Mouse (Mus musculus) midbrain, embryonic 11.5 days (tissue): ENCODE measurements at regions not wholly inside any gene's neighbourhood (a gene's known extent, or its start where the extent isn't known, plus 50 kb on each side); places are given as distances from the start of the nearest gene placed in this dataset.
A peak's percentile ranks its signal among the peaks of the same experiment; 100 is the strongest.

Source experiments
- ATAC-seq: fragments of 200-750 bp; cut with Nextera tagmentation; 2 replicates; pipeline ENCODE4 v1.8.0; 2017; ENCODE audit warnings: moderate TSS enrichment, moderate library complexity; ENCODE audit not compliant: low FRiP score
- DNase-seq: peaks from one replicate; pipeline ENCODE4 v3.0.0; 2015; ENCODE audit warnings: low spot score; ENCODE audit errors: missing footprints
- H3K27ac ChIP-seq: fragments of 300-500 bp; sonication (generic); 2 replicates; pipeline ENCODE4 v1.5.1; 2014; ENCODE audit warnings: low read depth, low read length
- H3K27me3 ChIP-seq: fragments of 300-500 bp; sonication (generic); 2 replicates; pipeline ENCODE4 v1.6.1; 2014; ENCODE audit warnings: mild to moderate bottlenecking, low read length, moderate library complexity, mixed read lengths; ENCODE audit not compliant: control insufficient read depth, insufficient read depth
- H3K36me3 ChIP-seq: fragments of 300-500 bp; sonication (generic); 2 replicates; pipeline ENCODE4 v1.6.1; 2014; ENCODE audit warnings: mild to moderate bottlenecking, low read length, moderate library complexity, mixed read lengths; ENCODE audit not compliant: control insufficient read depth, insufficient read depth
- H3K4me1 ChIP-seq: fragments of 300-500 bp; sonication (generic); 2 replicates; pipeline ENCODE4 v1.6.1; 2014; ENCODE audit warnings: low read length; ENCODE audit not compliant: control insufficient read depth, insufficient read depth
- H3K4me2 ChIP-seq: fragments of 300-500 bp; sonication (generic); 2 replicates; pipeline ENCODE4 v1.6.1; 2014; ENCODE audit warnings: mild to moderate bottlenecking, moderate library complexity
- H3K4me3 ChIP-seq: fragments of 300-500 bp; sonication (generic); 2 replicates; pipeline ENCODE4 v1.5.1; 2014; ENCODE audit warnings: low read depth, low read length
- H3K9ac ChIP-seq: fragments of 300-500 bp; sonication (generic); 2 replicates; pipeline ENCODE4 v1.6.1; 2014; ENCODE audit warnings: low read length
- H3K9me3 ChIP-seq: fragments of 300-500 bp; sonication (generic); 2 replicates; pipeline ENCODE4 v1.6.1; 2016; ENCODE audit warnings: low read length; ENCODE audit not compliant: control insufficient read depth
- WGBS: fragments of 180-500 bp; shearing (Covaris S2); extraction: QIAGEN DNeasy Blood & Tissue Kit; methylation state at CpG from one replicate; pipeline ENCODE4 v1.1.7; 2014; 5-methylcytosine and 5-hydroxymethylcytosine counted together

DNA sequence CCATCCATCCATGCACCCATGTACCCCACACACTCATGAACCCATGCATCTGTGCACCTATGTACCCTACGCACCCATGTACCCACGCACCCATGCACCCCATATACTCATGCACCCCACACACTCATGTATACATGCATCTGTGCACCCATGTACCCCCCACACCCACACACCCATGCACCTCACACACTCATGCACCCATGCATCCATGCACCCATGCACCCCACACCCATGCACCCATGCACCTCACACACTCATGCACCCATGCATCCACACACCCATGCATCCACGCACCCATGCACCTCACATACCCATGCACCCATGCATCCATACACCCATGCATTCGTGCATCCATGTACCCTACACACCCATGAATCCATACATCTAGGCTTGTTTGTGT, 63.6 kb downstream of the 4930564D02Rik start:
- ATAC-seq (no peak), DNase-seq (no peak)
- no peak overlapping the region for H3K4me3 ChIP-seq
- H3K27ac ChIP-seq = no peak overlapping the region
- H3K9me3 ChIP-seq = no peaks in the 10 kb centered on the region
- H3K9ac ChIP-seq = no peak overlapping the region
- WGBS = 91% methylated on average over 4 of the region's 4 CpGs
- no peaks in the 10 kb centered on the region for H3K27me3 ChIP-seq
- no peaks in the 10 kb centered on the region for H3K36me3 ChIP-seq
- H3K4me1 ChIP-seq = 0 out of 2 replicates have a peak, but pooled peaks cover 2% of the 10 kb centered on the region
- H3K4me2 ChIP-seq = no peak overlapping the region

DNA sequence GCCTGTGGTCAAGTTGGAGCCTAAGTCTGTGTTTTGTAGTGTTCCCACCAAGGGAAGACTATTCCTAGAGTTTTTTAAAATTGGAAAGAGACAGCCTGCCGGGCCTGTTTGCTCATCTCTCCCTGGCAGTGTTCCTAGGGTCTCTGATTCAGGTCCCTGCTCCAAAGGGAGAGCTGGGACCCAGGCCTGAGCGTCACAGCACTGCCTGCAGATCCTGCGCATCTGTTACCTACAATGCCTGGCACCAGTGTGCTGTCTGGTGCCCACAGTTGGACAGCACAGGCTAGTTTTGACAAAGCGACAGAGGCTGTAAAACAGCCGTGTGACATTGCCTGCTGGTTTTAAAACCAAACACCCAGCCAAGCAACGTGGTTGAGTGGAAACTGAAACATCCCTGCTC, 64.4 kb downstream of the 4930564D02Rik start:
- Histone ChIP-seq H3K4me2 (no peak overlapping the region), H3K4me3 (no peak overlapping the region), H3K27ac (no peak overlapping the region), H3K4me1 (0 out of 2 replicates have a peak, but pooled peaks cover 2% of the 10 kb centered on the region), H3K9ac (no peak overlapping the region), H3K9me3 (no peaks in the 10 kb centered on the region), H3K36me3 (no peaks in the 10 kb centered on the region), H3K27me3 (no peaks in the 10 kb centered on the region)
- WGBS = 83% methylated on average over 6 of the region's 6 CpGs
- DNase-seq (no peak), ATAC-seq (no peak)

DNA sequence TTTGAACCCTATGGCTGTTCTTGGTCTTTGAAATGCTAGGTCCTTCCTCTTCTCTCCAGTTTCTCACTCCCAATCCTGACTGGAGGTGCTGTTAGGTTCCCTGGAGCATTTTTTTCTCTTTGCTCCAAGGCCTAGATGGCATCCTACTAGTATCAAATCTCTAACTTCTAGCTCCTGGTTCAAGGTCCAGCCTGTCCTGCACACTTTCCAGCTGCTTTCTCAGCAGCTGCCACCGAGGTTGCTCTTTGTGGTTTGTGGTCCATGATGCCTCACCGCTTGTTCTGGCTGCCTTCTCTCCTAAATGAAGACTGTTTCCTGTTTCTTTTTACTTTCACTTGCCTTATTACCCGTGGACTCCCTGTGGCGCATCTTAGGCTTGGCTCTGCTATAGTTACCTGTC, 66.4 kb downstream of the 4930564D02Rik start:
- Histone ChIP-seq H3K9ac (no peak overlapping the region), H3K9me3 (no peaks in the 10 kb centered on the region), H3K4me1 (no peaks in the 10 kb centered on the region), H3K36me3 (no peaks in the 10 kb centered on the region), H3K4me2 (no peak overlapping the region), H3K27me3 (no peaks in the 10 kb centered on the region), H3K4me3 (no peak overlapping the region), H3K27ac (no peak overlapping the region)
- ATAC-seq = no peak
- no peak for DNase-seq
- WGBS = 91% methylated on average over 4 of the region's 4 CpGs

DNA sequence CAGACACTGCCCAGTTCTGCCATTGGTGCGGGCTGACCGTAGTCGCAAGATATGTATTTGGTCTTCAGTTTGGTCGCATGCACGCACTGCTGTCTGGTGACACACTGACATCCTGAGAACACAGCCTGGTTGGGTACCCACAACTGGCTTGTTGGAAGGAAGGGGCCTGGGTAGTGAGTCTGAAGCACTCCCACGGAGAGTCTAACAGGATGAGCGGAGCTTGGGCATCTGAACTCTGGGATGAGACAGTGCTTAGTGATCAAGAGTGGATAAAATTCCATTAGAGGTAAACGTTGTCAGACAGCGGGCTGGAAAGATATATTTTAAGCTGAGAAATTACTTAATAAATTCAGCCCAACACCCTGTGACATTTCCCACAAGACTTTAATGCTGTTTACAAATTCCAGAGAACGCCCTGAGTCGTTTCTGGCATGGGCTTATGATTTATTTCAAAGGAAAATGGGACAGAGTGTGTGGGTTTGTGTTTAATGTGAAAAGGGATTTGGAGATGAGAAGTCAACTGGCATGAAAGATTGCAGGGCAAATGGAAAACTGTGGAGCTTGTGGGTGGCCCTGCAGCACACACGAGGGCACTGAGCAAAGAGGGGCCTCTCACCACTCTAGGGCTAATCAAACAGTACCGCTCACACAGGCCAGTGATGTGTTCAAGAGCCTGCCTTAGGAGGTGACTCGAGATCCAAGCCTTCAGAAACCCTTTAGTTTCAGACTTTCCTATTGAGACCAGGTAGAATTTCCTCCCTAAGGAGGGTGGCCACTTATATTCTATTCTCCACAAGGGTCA, 74.7 kb downstream of the 4930564D02Rik start:
- H3K4me1 ChIP-seq = no peaks in the 10 kb centered on the region
- no peak overlapping the region for H3K27ac ChIP-seq
- H3K4me3 ChIP-seq = no peak overlapping the region
- H3K9me3 ChIP-seq = no peaks in the 10 kb centered on the region
- H3K27me3 ChIP-seq = no peaks in the 10 kb centered on the region
- ATAC-seq (no peak), DNase-seq (no peak)
- no peak overlapping the region for H3K4me2 ChIP-seq
- no peaks in the 10 kb centered on the region for H3K36me3 ChIP-seq
- 89% methylated on average over 14 of the region's 14 CpGs for WGBS
- H3K9ac ChIP-seq = no peak overlapping the region

DNA sequence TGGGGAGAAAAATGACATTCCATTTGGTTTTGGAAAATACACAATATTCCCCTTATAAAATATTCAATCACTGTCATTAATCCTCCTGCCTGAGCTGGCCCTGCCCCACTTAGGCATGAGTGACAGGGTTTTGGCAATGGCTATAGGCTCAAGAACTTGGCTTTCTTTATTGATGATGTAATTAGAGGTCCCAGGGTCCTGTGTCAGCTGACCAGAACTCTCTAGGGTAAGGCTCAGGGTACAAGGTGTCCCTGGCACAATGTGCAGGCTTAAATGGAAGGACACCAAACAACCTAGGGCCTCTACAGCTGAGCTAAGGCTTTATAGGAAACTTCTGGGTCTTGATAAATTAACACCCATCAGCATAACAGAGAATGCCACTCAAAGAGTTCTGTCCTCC, 76.0 kb downstream of the 4930564D02Rik start:
- Histone ChIP-seq H3K4me2 (no peak overlapping the region), H3K27me3 (no peaks in the 10 kb centered on the region), H3K36me3 (no peaks in the 10 kb centered on the region), H3K9ac (no peak overlapping the region), H3K27ac (no peak overlapping the region), H3K9me3 (no peaks in the 10 kb centered on the region), H3K4me3 (no peak overlapping the region), H3K4me1 (no peaks in the 10 kb centered on the region)
- DNase-seq (no peak), ATAC-seq (no peak)

DNA sequence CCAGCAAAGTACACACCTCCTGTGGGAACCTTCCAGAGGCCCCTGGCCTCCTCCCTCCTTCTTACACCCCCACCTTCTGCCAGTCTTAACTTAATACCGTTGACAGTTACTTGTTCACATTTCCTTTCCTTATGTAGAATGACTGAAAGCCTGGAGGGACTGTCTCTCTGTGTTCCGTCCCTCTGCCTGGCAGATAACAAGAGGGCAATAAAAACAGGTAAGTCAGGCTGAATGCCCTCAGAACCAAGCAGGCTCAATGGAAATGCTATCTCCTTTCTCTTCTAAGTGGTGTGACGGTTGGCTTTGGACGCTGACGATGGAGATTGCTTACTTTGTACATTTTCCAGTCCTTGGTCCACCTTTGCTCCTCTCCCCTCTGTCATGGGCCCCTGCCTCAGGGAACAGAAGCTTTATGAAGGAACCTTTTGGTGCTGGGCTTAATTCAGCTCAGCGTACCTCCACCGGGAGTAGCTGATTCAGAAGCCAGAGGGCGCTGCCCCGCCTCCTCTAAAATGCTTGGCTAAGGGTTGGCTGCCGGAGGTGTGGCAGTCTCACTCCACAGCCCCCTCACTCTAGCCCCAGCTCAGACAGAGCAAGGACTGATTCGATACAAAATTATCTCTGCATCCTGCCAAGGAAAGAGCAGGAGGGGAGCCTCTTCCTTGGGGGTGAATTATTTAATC, 85.0 kb downstream of the 4930564D02Rik start:
- no peaks in the 10 kb centered on the region for H3K27me3 ChIP-seq
- no peaks in the 10 kb centered on the region for H3K36me3 ChIP-seq
- no peak overlapping the region for H3K4me2 ChIP-seq
- WGBS = 23% methylated on average over 11 of the region's 11 CpGs
- no peak overlapping the region for H3K4me3 ChIP-seq
- ATAC-seq = peak; percentile 65; the same call in 1 of the 2 replicates
- H3K4me1 ChIP-seq = no peaks in the 10 kb centered on the region
- H3K9ac ChIP-seq = no peak overlapping the region
- H3K9me3 ChIP-seq = no peaks in the 10 kb centered on the region
- H3K27ac ChIP-seq = no peak overlapping the region
- DNase-seq = peak; percentile 87

GRCm38 (mm10) chr3:105152158-105152541, 85.5 kb downstream of the 4930564D02Rik start:
- Histone ChIP-seq H3K4me2 (no peak overlapping the region), H3K27ac (no peak overlapping the region), H3K9me3 (no peaks in the 10 kb centered on the region), H3K27me3 (no peaks in the 10 kb centered on the region), H3K9ac (no peak overlapping the region), H3K4me3 (no peak overlapping the region), H3K36me3 (no peaks in the 10 kb centered on the region), H3K4me1 (no peaks in the 10 kb centered on the region)
- 5% methylated on average over 1 of the region's 1 CpGs for WGBS
- ATAC-seq (no peak), DNase-seq (no peak)

- no peak overlapping the region for H3K9ac ChIP-seq
- H3K9me3 ChIP-seq = no peaks in the 10 kb centered on the region
- no peak overlapping the region for H3K4me2 ChIP-seq
- 90% methylated on average over 2 of the region's 2 CpGs for WGBS
- no peaks in the 10 kb centered on the region for H3K36me3 ChIP-seq
- H3K27ac ChIP-seq = no peak overlapping the region
- H3K27me3 ChIP-seq = no peaks in the 10 kb centered on the region
- no peak overlapping the region for H3K4me3 ChIP-seq
- ATAC-seq (no peak), DNase-seq (no peak)
- no peaks in the 10 kb centered on the region; the same call in 1 of the 2 replicates for H3K4me1 ChIP-seq
Measured at GRCm38 (mm10) chr3:105158376-105158775, 91.7 kb downstream of the 4930564D02Rik start.

- no peak overlapping the region for H3K4me3 ChIP-seq
- no peaks in the 10 kb centered on the region for H3K27me3 ChIP-seq
- no peak overlapping the region for H3K4me2 ChIP-seq
- WGBS = 64% methylated on average over 2 of the region's 2 CpGs
- H3K36me3 ChIP-seq = no peaks in the 10 kb centered on the region
- H3K27ac ChIP-seq = no peak overlapping the region
- no peaks in the 10 kb centered on the region for H3K4me1 ChIP-seq
- ATAC-seq (no peak), DNase-seq (peak; percentile 90)
- H3K9ac ChIP-seq = no peak overlapping the region
- H3K9me3 ChIP-seq = no peaks in the 10 kb centered on the region
Measured at GRCm38 (mm10) chr3:105165355-105165754, 98.7 kb downstream of the 4930564D02Rik start.
